Mouse (Mus musculus): ENCODE measurements around the gene Abtb1.

Abtb1 gene

GRCm38 (mm10) chr6:88804966-88805577 is 36.7 kb downstream of the Abtb1 start:
- no peak for DNase-seq (ENCODE audit: extremely low read depth, low read depth, low spot score)

GRCm38 (mm10) chr6:88803957-88804695 is 37.7 kb downstream of the Abtb1 start:
- DNase-seq (ENCODE audit: extremely low read depth, low read depth, low spot score), result no peak

- DNase-seq (ENCODE audit: extremely low read depth, low read depth, low spot score), result no peak
These were observed 38.7 kb downstream of the Abtb1 start for GRCm38 (mm10) chr6:88803051-88803450.

GRCm38 (mm10) chr6:88800735-88801134 is 41.0 kb downstream of the Abtb1 start:
- DNase-seq (ENCODE audit: extremely low read depth, low read depth, low spot score), result no peak

GRCm38 (mm10) chr6:88800191-88800590 is 41.6 kb downstream of the Abtb1 start:
- DNase-seq (ENCODE audit: extremely low read depth, low read depth, low spot score), result no peak

- no peak for DNase-seq (ENCODE audit: extremely low read depth, low read depth, low spot score)
These were observed 47.2 kb downstream of the Abtb1 start for GRCm38 (mm10) chr6:88794561-88794971.

GRCm38 (mm10) chr6:88793872-88794271 is 47.9 kb downstream of the Abtb1 start:
- DNase-seq (ENCODE audit: extremely low read depth, low read depth, low spot score), result no peak

- DNase-seq (ENCODE audit: extremely low read depth, low read depth, low spot score), result no peak
These were observed 48.5 kb downstream of the Abtb1 start for GRCm38 (mm10) chr6:88793243-88793642.

GRCm38 (mm10) chr6:88792147-88792691 is 49.6 kb downstream of the Abtb1 start:
- DNase-seq (ENCODE audit: extremely low read depth, low read depth, low spot score), result no peak

- DNase-seq (ENCODE audit: extremely low read depth, low read depth, low spot score), result no peak
These were observed 50.5 kb downstream of the Abtb1 start for GRCm38 (mm10) chr6:88791299-88791698.

- peak; percentile 33 for DNase-seq (ENCODE audit: extremely low read depth, low read depth, low spot score)
These were observed 53.6 kb downstream of the Abtb1 start for GRCm38 (mm10) chr6:88788219-88788618.

- DNase-seq (ENCODE audit: extremely low read depth, low read depth, low spot score), result no peak
These were observed 54.3 kb downstream of the Abtb1 start for GRCm38 (mm10) chr6:88787496-88787895.

GRCm38 (mm10) chr6:88786732-88787445 is 54.9 kb downstream of the Abtb1 start:
- no peak for DNase-seq (ENCODE audit: extremely low read depth, low read depth, low spot score)

All from fat pad, adult 2 months (tissue).